Mouse (Mus musculus) intestine, postnatal 0 days (tissue): ENCODE data around the gene Timp3. TPM values are rescaled to one million over a fixed set of nuclear protein-coding genes. Genes with fewer than 3 reads are reported as not detected.

Source experiments
- ATAC-seq: fragments of 200-750 bp; cut with Nextera tagmentation; 2 replicates; pipeline ENCODE4 v1.8.0; 2017; ENCODE audit warnings: mild to moderate bottlenecking, moderate TSS enrichment, moderate library complexity
- H3K27ac ChIP-seq: fragments of 300-500 bp; sonication (generic); 2 replicates; pipeline ENCODE4 v1.5.1; 2014; ENCODE audit warnings: mild to moderate bottlenecking, low read depth, low read length, moderate library complexity
- H3K27me3 ChIP-seq: fragments of 300-500 bp; sonication (generic); replicated peaks from 2 replicates; pipeline ENCODE4 v1.6.1; 2014; ENCODE audit warnings: low read length, mixed read lengths; ENCODE audit not compliant: control insufficient read depth, insufficient read depth
- H3K36me3 ChIP-seq: fragments of 300-500 bp; sonication (generic); 2 replicates; pipeline ENCODE4 v1.6.1; 2014; ENCODE audit warnings: mild to moderate bottlenecking, moderate library complexity; ENCODE audit not compliant: control insufficient read depth, insufficient read depth
- H3K4me1 ChIP-seq: fragments of 300-500 bp; sonication (generic); replicated peaks from 2 replicates; pipeline ENCODE4 v1.6.1; 2014; ENCODE audit warnings: antibody characterized with exemption, low read length, mixed read lengths; ENCODE audit not compliant: control insufficient read depth, insufficient read depth
- H3K4me2 ChIP-seq: fragments of 300-500 bp; sonication (generic); replicated peaks from 2 replicates; pipeline ENCODE4 v1.6.1; 2014; ENCODE audit warnings: low read depth, mild to moderate bottlenecking, moderate library complexity
- H3K4me3 ChIP-seq: fragments of 300-500 bp; sonication (generic); 2 replicates; pipeline ENCODE4 v1.5.1; 2014; ENCODE audit warnings: low read depth, low read length
- H3K9ac ChIP-seq: fragments of 300-500 bp; sonication (generic); 2 replicates; pipeline ENCODE4 v1.6.1; 2014; ENCODE audit warnings: mild to moderate bottlenecking, low read depth, low read length
- H3K9me3 ChIP-seq: fragments of 300-500 bp; sonication (generic); 2 replicates; pipeline ENCODE4 v1.6.1; 2016; ENCODE audit warnings: mixed run types; ENCODE audit not compliant: control insufficient read depth
- CTCF ChIP-seq: sonication (generic); IDR thresholded peaks from 2 replicates; pipeline ENCODE4 v1.5.1; 2016; ENCODE audit warnings: low read depth, mild to moderate bottlenecking, control low read depth, antibody characterized with exemption, moderate library complexity
- WGBS: fragments of 180-500 bp; shearing (Covaris S2); extraction: QIAGEN DNeasy Blood & Tissue Kit; methylation state at CpG from one replicate; pipeline ENCODE4 v1.1.7; 2014; 5-methylcytosine and 5-hydroxymethylcytosine counted together
- polyA plus RNA-seq: library from polyadenylated mRNA; unstranded; fragments of >200 nt; fragmentation: Nextera tagmentation; extraction: Ambion mirVana; gene quantifications from 2 replicates; pipeline ENCODE4 v1.2.1, GENCODE M21; 2015

The Timp3 gene
- polyA plus RNA-seq, 1 experiment from 2014 or later, result 24.2 TPM

- Histone ChIP-seq H3K4me2 (no peak overlapping the region), H3K9me3 (no peaks in the 10 kb centered on the region), H3K9ac (no peak overlapping the region), H3K27ac (no peak overlapping the region), H3K4me3 (no peak overlapping the region), H3K27me3 (no peaks in the 10 kb centered on the region), H3K36me3 (no peaks in the 10 kb centered on the region), H3K4me1 (peaks cover 18% of the 10 kb centered on the region)
- WGBS, result 56% methylated on average over 3 of the region's 3 CpGs
- no peak for ATAC-seq
- no peak for TF ChIP-seq CTCF
These were observed 32.8 kb downstream of the Timp3 start for GRCm38 (mm10) chr10:86332942-86333341.

GRCm38 (mm10) chr10:86334581-86334980 lies 34.4 kb downstream of the Timp3 start:
- Histone ChIP-seq H3K27me3 (no peaks in the 10 kb centered on the region), H3K9ac (no peak overlapping the region), H3K36me3 (no peaks in the 10 kb centered on the region), H3K4me1 (peaks cover 24% of the 10 kb centered on the region), H3K4me2 (no peak overlapping the region), H3K9me3 (no peaks in the 10 kb centered on the region), H3K4me3 (no peak overlapping the region), H3K27ac (no peak overlapping the region)
- no peak for ATAC-seq
- TF ChIP-seq CTCF, result no peak
- WGBS, result 42% methylated on average over 8 of the region's 8 CpGs

- no peak overlapping the region for H3K9ac ChIP-seq
- no peaks in the 10 kb centered on the region for H3K36me3 ChIP-seq
- peaks cover 39% of the 10 kb centered on the region for H3K4me1 ChIP-seq
- ATAC-seq, result no peak
- H3K27ac ChIP-seq, result no peak overlapping the region
- TF ChIP-seq CTCF, result no peak
- WGBS, result 69% methylated on average over 1 of the region's 1 CpGs
- no peaks in the 10 kb centered on the region for H3K9me3 ChIP-seq
- H3K4me2 ChIP-seq, result no peak overlapping the region
- no peaks in the 10 kb centered on the region for H3K27me3 ChIP-seq
- H3K4me3 ChIP-seq, result no peak overlapping the region
These were observed 36.3 kb downstream of the Timp3 start for GRCm38 (mm10) chr10:86336506-86336905.

- no peaks in the 10 kb centered on the region for H3K9me3 ChIP-seq
- H3K4me2 ChIP-seq, result no peak overlapping the region
- H3K4me1 ChIP-seq, result peaks cover 40% of the 10 kb centered on the region
- H3K4me3 ChIP-seq, result no peak overlapping the region
- ATAC-seq, result no peak
- WGBS, result 45% methylated on average over 3 of the region's 3 CpGs
- H3K27ac ChIP-seq, result no peak overlapping the region
- H3K36me3 ChIP-seq, result no peaks in the 10 kb centered on the region
- H3K9ac ChIP-seq, result no peak overlapping the region
- no peaks in the 10 kb centered on the region for H3K27me3 ChIP-seq
- no peak for TF ChIP-seq CTCF
These were observed 37.1 kb downstream of the Timp3 start for GRCm38 (mm10) chr10:86337239-86337638.

GRCm38 (mm10) chr10:86338121-86338715 lies 38.0 kb downstream of the Timp3 start:
- Histone ChIP-seq H3K27me3 (no peaks in the 10 kb centered on the region), H3K27ac (no peak overlapping the region), H3K4me3 (no peak overlapping the region), H3K4me2 (no peak overlapping the region), H3K36me3 (no peaks in the 10 kb centered on the region), H3K4me1 (peaks cover 39% of the 10 kb centered on the region), H3K9me3 (no peaks in the 10 kb centered on the region), H3K9ac (no peak overlapping the region)
- no peak for TF ChIP-seq CTCF
- WGBS, result 73% methylated on average over 4 of the region's 4 CpGs
- no peak for ATAC-seq

- Histone ChIP-seq H3K9me3 (no peaks in the 10 kb centered on the region), H3K27ac (peak overlapping the region; percentile 31; the same call in 1 of the 2 replicates), H3K27me3 (no peaks in the 10 kb centered on the region), H3K9ac (no peak overlapping the region), H3K4me2 (no peak overlapping the region), H3K36me3 (peaks cover 6% of the 10 kb centered on the region; the same call in 1 of the 2 replicates), H3K4me3 (no peak overlapping the region), H3K4me1 (peaks cover 38% of the 10 kb centered on the region)
- no peak for ATAC-seq
- no peak for TF ChIP-seq CTCF
- WGBS, result 68% methylated on average over 4 of the region's 4 CpGs
These were observed 38.9 kb downstream of the Timp3 start for GRCm38 (mm10) chr10:86339121-86339520.
